Mouse (Mus musculus) midbrain, embryonic 16.5 days (tissue): Measurements from ENCODE around the gene Aipl1. TPM values are rescaled to one million over a fixed set of nuclear protein-coding genes. Genes with fewer than 3 reads are reported as not detected.

ENCODE experiments used
- ATAC-seq: fragments of 200-750 bp; cut with Nextera tagmentation; 2 replicates; pipeline ENCODE4 v1.8.0; 2017; ENCODE audit warnings: moderate TSS enrichment
- H3K27ac ChIP-seq: fragments of 300-500 bp; sonication (generic); 2 replicates; pipeline ENCODE4 v1.5.1; 2014; ENCODE audit warnings: mild to moderate bottlenecking, low read length, mixed read lengths
- H3K27me3 ChIP-seq: fragments of 300-500 bp; sonication (generic); 2 replicates; pipeline ENCODE4 v1.6.1; 2014; ENCODE audit warnings: low read depth, low read length, mixed read lengths; ENCODE audit not compliant: control insufficient read depth, insufficient read depth
- H3K36me3 ChIP-seq: fragments of 300-500 bp; sonication (generic); 2 replicates; pipeline ENCODE4 v1.6.1; 2014; ENCODE audit warnings: mild to moderate bottlenecking, low read length, moderate library complexity, mixed read lengths; ENCODE audit not compliant: control insufficient read depth, insufficient read depth
- H3K4me1 ChIP-seq: fragments of 300-500 bp; sonication (generic); 2 replicates; pipeline ENCODE4 v1.6.1; 2014; ENCODE audit warnings: mild to moderate bottlenecking, low read length, mixed read lengths; ENCODE audit not compliant: control insufficient read depth, insufficient read depth
- H3K4me2 ChIP-seq: fragments of 300-500 bp; sonication (generic); 2 replicates; pipeline ENCODE4 v1.6.1; 2014; ENCODE audit warnings: mild to moderate bottlenecking, low read length, mixed read lengths
- H3K4me3 ChIP-seq: fragments of 300-500 bp; sonication (generic); 2 replicates; pipeline ENCODE4 v1.5.1; 2014; ENCODE audit warnings: low read depth, mild to moderate bottlenecking, low read length, moderate library complexity, mixed read lengths
- H3K9ac ChIP-seq: fragments of 300-500 bp; sonication (generic); 2 replicates; pipeline ENCODE4 v1.6.1; 2014; ENCODE audit warnings: low read depth, low read length, mixed read lengths
- H3K9me3 ChIP-seq: fragments of 300-500 bp; sonication (generic); replicated peaks from 2 replicates; pipeline ENCODE4 v1.6.1; 2014; ENCODE audit warnings: mild to moderate bottlenecking, low read length, mixed read lengths; ENCODE audit not compliant: control insufficient read depth, poor library complexity, severe bottlenecking
- WGBS: fragments of 180-500 bp; shearing (Covaris S2); extraction: QIAGEN DNeasy Blood & Tissue Kit; methylation state at CpG from one replicate; pipeline ENCODE4 v1.1.7; 2014; 5-methylcytosine and 5-hydroxymethylcytosine counted together
- polyA plus RNA-seq: library from polyadenylated mRNA; unstranded; fragments of >200 nt; fragmentation: Nextera tagmentation; extraction: Ambion mirVana; gene quantifications from 2 replicates; pipeline ENCODE4 v1.2.1, GENCODE M21; 2015

Aipl1 gene
- polyA plus RNA-seq, 1 experiment from 2014 or later: 0.65 TPM

GRCm38 (mm10) chr11:72070733-72071132, 33.4 kb upstream of the Aipl1 start:
- WGBS: 90% methylated on average over 9 of the region's 9 CpGs
- no peak overlapping the region for H3K4me2 ChIP-seq
- H3K4me1 ChIP-seq: no peaks in the 10 kb centered on the region
- no peak for ATAC-seq
- H3K36me3 ChIP-seq: no peaks in the 10 kb centered on the region
- no peak overlapping the region for H3K27ac ChIP-seq
- H3K9me3 ChIP-seq: no peaks in the 10 kb centered on the region
- no peak overlapping the region for H3K4me3 ChIP-seq
- no peaks in the 10 kb centered on the region for H3K27me3 ChIP-seq
- H3K9ac ChIP-seq: no peak overlapping the region

DNA sequence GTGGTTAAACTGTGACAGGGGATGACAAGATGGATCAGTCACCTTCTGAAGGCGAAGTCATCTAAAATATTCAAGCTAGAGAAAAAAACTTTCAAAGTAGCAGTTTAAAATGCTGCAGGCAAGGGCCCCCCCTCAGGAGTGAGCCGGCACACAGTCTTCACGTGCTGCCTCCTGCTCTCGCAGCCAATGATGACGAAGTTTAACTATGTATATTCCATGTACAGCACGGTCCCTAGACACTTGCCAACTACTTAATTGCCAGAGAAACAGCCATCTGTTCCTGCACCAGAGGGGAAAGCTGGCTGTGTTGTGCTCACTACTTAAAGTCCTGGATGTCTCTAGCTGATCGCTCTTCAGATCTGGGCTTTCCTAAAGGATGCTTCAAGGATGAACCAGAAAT, 30.7 kb upstream of the Aipl1 start:
- no peak for ATAC-seq
- H3K4me3 ChIP-seq: no peak overlapping the region
- WGBS: 46% methylated on average over 7 of the region's 7 CpGs
- H3K4me2 ChIP-seq: no peak overlapping the region
- H3K27ac ChIP-seq: no peak overlapping the region
- no peaks in the 10 kb centered on the region for H3K27me3 ChIP-seq
- peaks cover 6% of the 10 kb centered on the region; the same call in 1 of the 2 replicates for H3K36me3 ChIP-seq
- peaks cover 13% of the 10 kb centered on the region for H3K9me3 ChIP-seq
- H3K9ac ChIP-seq: no peak overlapping the region
- H3K4me1 ChIP-seq: no peaks in the 10 kb centered on the region

- 81% methylated on average over 5 of the region's 5 CpGs for WGBS
- no peaks in the 10 kb centered on the region for H3K27me3 ChIP-seq
- H3K36me3 ChIP-seq: peaks cover 6% of the 10 kb centered on the region; the same call in 1 of the 2 replicates
- H3K27ac ChIP-seq: no peak overlapping the region
- H3K4me1 ChIP-seq: no peaks in the 10 kb centered on the region
- H3K4me2 ChIP-seq: no peak overlapping the region
- no peak overlapping the region for H3K4me3 ChIP-seq
- no peak for ATAC-seq
- H3K9ac ChIP-seq: no peak overlapping the region
- H3K9me3 ChIP-seq: peaks cover 13% of the 10 kb centered on the region
Measured at GRCm38 (mm10) chr11:72067326-72067725, 30.0 kb upstream of the Aipl1 start.

DNA sequence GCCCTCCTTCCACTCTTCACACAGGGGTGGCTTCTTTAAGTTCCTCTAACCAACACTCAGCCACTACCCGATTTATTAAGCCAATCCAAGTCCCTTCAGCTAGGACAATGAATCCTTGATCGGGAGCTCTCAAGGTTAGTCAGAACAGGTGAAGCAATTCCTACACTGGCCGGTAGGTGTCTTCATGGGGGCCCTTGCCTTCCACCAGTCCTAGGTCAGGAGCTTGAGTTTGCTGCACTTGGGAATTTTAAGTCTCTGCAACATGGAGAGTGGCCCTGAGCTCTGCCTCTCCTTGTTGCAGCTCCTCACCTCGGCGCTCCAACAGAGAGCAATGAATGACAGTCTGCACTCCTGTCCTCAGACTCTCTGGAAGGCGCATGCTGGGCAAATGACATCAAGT, 29.0 kb upstream of the Aipl1 start:
- Histone ChIP-seq H3K27ac (no peak overlapping the region), H3K4me1 (no peaks in the 10 kb centered on the region), H3K4me2 (no peak overlapping the region), H3K27me3 (no peaks in the 10 kb centered on the region), H3K9me3 (peaks cover 13% of the 10 kb centered on the region), H3K4me3 (no peak overlapping the region), H3K9ac (no peak overlapping the region), H3K36me3 (peaks cover 6% of the 10 kb centered on the region; the same call in 1 of the 2 replicates)
- ATAC-seq: no peak
- 40% methylated on average over 6 of the region's 6 CpGs for WGBS

GRCm38 (mm10) chr11:72065103-72065502, 27.8 kb upstream of the Aipl1 start:
- Histone ChIP-seq H3K4me1 (no peaks in the 10 kb centered on the region), H3K9me3 (peaks cover 13% of the 10 kb centered on the region), H3K27ac (no peak overlapping the region), H3K4me2 (no peak overlapping the region), H3K9ac (no peak overlapping the region), H3K27me3 (no peaks in the 10 kb centered on the region), H3K4me3 (no peak overlapping the region), H3K36me3 (peaks cover 6% of the 10 kb centered on the region; the same call in 1 of the 2 replicates)
- WGBS: 79% methylated on average over 8 of the region's 8 CpGs
- ATAC-seq: no peak

DNA sequence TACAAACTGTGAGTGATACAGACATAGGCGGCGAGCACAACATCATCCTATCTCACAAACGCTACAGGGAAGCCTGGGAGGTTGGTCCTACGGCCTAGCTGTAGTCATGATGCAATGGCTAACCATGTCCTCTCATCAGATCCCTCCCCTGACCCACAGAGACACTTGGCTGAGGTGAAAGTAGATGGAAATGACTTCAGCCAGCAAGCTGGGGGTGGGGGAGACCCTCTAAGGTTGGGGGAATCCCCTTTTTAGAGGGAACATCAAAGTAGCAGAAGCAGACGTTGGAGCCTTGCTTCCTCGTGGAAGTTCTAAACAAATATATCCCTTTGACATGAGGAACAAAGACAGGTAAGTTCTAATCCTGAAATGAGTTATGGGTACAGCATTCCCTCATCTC, 27.1 kb upstream of the Aipl1 start:
- Histone ChIP-seq H3K9ac (no peak overlapping the region), H3K4me3 (no peak overlapping the region), H3K4me2 (no peak overlapping the region), H3K36me3 (peaks cover 6% of the 10 kb centered on the region; the same call in 1 of the 2 replicates), H3K9me3 (peaks cover 13% of the 10 kb centered on the region), H3K27ac (no peak overlapping the region), H3K27me3 (no peaks in the 10 kb centered on the region), H3K4me1 (no peaks in the 10 kb centered on the region)
- ATAC-seq: no peak
- 84% methylated on average over 6 of the region's 6 CpGs for WGBS

GRCm38 (mm10) chr11:72061093-72061620, 23.8 kb upstream of the Aipl1 start:
- Histone ChIP-seq H3K4me2 (no peak overlapping the region), H3K4me1 (no peaks in the 10 kb centered on the region), H3K27me3 (no peaks in the 10 kb centered on the region), H3K9ac (no peak overlapping the region), H3K36me3 (peaks cover 6% of the 10 kb centered on the region; the same call in 1 of the 2 replicates), H3K4me3 (no peak overlapping the region), H3K9me3 (peaks cover 13% of the 10 kb centered on the region), H3K27ac (no peak overlapping the region)
- no peak for ATAC-seq
- 92% methylated on average over 13 of the region's 13 CpGs for WGBS

- Histone ChIP-seq H3K9me3 (peaks cover 13% of the 10 kb centered on the region), H3K27ac (no peak overlapping the region), H3K4me3 (no peak overlapping the region), H3K4me2 (no peak overlapping the region), H3K36me3 (peaks cover 6% of the 10 kb centered on the region; the same call in 1 of the 2 replicates), H3K4me1 (no peaks in the 10 kb centered on the region), H3K9ac (no peak overlapping the region), H3K27me3 (no peaks in the 10 kb centered on the region)
- 80% methylated on average over 9 of the region's 9 CpGs for WGBS
- ATAC-seq: no peak
Measured at GRCm38 (mm10) chr11:72060416-72060815, 23.1 kb upstream of the Aipl1 start.

GRCm38 (mm10) chr11:72057166-72057565, 19.9 kb upstream of the Aipl1 start:
- 74% methylated on average over 3 of the region's 3 CpGs for WGBS
- Histone ChIP-seq H3K9me3 (no peaks in the 10 kb centered on the region), H3K36me3 (no peaks in the 10 kb centered on the region), H3K4me2 (no peak overlapping the region), H3K4me1 (no peaks in the 10 kb centered on the region), H3K27me3 (no peaks in the 10 kb centered on the region), H3K27ac (no peak overlapping the region), H3K9ac (no peak overlapping the region), H3K4me3 (no peak overlapping the region)
- ATAC-seq: no peak
